Mouse (Mus musculus): ENCODE measurements at regions not wholly inside any gene's neighbourhood (a gene's known extent, or its start where the extent isn't known, plus 50 kb on each side); places are given as distances from the start of the nearest gene placed in this dataset.
A peak's percentile ranks its signal among the peaks of the same experiment; 100 is the strongest.

GRCm38 (mm10) chr3:131056893-131057660, 53.2 kb upstream of the Lef1 start:
- DNase-seq (ENCODE audit: low spot score in 2 of 2) = no peak

- DNase-seq (ENCODE audit: low spot score in 2 of 2) = no peak
Observed at GRCm38 (mm10) chr3:131054241-131054972, 55.9 kb upstream of the Lef1 start.

- no peak for DNase-seq (ENCODE audit: low spot score in 2 of 2)
Observed at GRCm38 (mm10) chr3:131047716-131048115, 62.6 kb upstream of the Lef1 start.

- DNase-seq (ENCODE audit: low spot score in 2 of 2) = peak in 1 of 2 experiments; percentile 30
Observed at GRCm38 (mm10) chr3:131046412-131046811, 63.9 kb upstream of the Lef1 start.

- DNase-seq (ENCODE audit: low spot score in 2 of 2) = no peak
Observed at GRCm38 (mm10) chr3:131040214-131040825, 70.0 kb upstream of the Lef1 start.

- DNase-seq (ENCODE audit: low spot score in 2 of 2) = no peak
Observed at GRCm38 (mm10) chr3:131037095-131037494, 73.2 kb upstream of the Lef1 start.

- DNase-seq (ENCODE audit: low spot score in 2 of 2) = no peak
Observed at GRCm38 (mm10) chr3:131034774-131035173, 75.5 kb upstream of the Lef1 start.

- no peak for DNase-seq (ENCODE audit: low spot score in 2 of 2)
Observed at GRCm38 (mm10) chr3:131026336-131026735, 83.9 kb upstream of the Lef1 start.

GRCm38 (mm10) chr3:131019163-131019956, 90.9 kb upstream of the Lef1 start:
- peak in 1 of 2 experiments; percentile 5 for DNase-seq (ENCODE audit: low spot score in 2 of 2)

GRCm38 (mm10) chr3:131017899-131018298, 92.4 kb upstream of the Lef1 start:
- DNase-seq (ENCODE audit: low spot score in 2 of 2) = no peak

- DNase-seq (ENCODE audit: low spot score in 2 of 2) = no peak
Observed at GRCm38 (mm10) chr3:131016104-131016503, 94.2 kb upstream of the Lef1 start.

GRCm38 (mm10) chr3:131014092-131014716, 96.1 kb upstream of the Lef1 start:
- no peak for DNase-seq (ENCODE audit: low spot score in 2 of 2)

- DNase-seq (ENCODE audit: low spot score in 2 of 2) = no peak
Observed at GRCm38 (mm10) chr3:131000701-131001100, 109.6 kb upstream of the Lef1 start.

- DNase-seq (ENCODE audit: low spot score in 2 of 2) = no peak
Observed at GRCm38 (mm10) chr3:131000252-131000651, 110.0 kb upstream of the Lef1 start.

GRCm38 (mm10) chr3:130999818-131000217, 110.5 kb upstream of the Lef1 start:
- no peak for DNase-seq (ENCODE audit: low spot score in 2 of 2)

- DNase-seq (ENCODE audit: low spot score in 2 of 2) = no peak
Observed at GRCm38 (mm10) chr3:130998433-130998832, 111.8 kb upstream of the Lef1 start.

GRCm38 (mm10) chr3:130996786-130997185, 113.5 kb upstream of the Lef1 start:
- no peak for DNase-seq (ENCODE audit: low spot score in 2 of 2)

- peak in 1 of 2 experiments; percentile 14 for DNase-seq (ENCODE audit: low spot score in 2 of 2)
Observed at GRCm38 (mm10) chr3:130991971-130992370, 118.3 kb upstream of the Lef1 start.

- DNase-seq (ENCODE audit: low spot score in 2 of 2) = no peak
Observed at GRCm38 (mm10) chr3:130986708-130987107, 123.6 kb upstream of the Lef1 start.

GRCm38 (mm10) chr3:130986101-130986500, 124.2 kb upstream of the Lef1 start:
- no peak for DNase-seq (ENCODE audit: low spot score in 2 of 2)

GRCm38 (mm10) chr3:130981566-130981965, 128.7 kb upstream of the Lef1 start:
- no peak for DNase-seq (ENCODE audit: low spot score in 2 of 2)
